Mouse (Mus musculus): ENCODE data around the gene Dock4.

DNA sequence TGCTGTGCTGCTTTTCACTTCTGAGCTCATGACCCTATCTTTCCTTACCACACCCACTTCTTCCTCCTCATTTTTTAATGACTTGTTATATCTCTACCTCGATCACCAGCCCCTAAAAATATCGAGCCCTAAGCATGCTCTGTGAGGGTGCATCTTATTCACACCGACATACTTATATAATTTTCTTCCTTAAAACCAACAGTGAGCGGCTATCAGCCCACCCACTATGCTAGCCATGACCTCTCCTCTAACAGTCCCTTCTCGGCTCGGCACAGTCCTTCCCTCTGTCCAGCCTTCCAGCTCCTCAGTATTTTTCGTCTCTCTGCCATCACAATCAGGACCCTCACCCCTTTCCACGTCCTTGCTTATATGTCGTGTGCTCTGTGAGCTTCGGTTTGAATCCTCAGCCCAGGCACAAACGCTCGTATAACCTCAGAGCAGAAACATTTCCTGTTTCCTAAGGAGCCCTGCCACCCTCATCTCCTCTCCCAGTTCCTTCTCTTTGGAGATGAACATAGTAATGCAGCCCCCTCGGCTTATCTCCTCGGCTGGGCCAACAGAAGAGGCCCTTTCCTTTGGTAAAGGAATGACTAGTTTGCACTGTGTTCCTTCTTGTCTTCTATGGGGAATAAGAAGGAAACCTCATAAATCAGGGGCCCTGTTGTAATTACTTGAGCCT is 351.2 kb downstream of the Dock4 start:
- TF ChIP-seq CTCF (IDR thresholded peaks at IDR 0.05; ENCODE audit: borderline replicate concordance, control insufficient read depth, extremely low read depth, insufficient read depth, low read length, poor library complexity), result no peak
- no peak for TF ChIP-seq POLR2A (IDR thresholded peaks at IDR 0.05; ENCODE audit: control insufficient read depth, extremely low read depth, insufficient read depth, low read length, poor library complexity)
